Mouse (Mus musculus) neural tube, embryonic 12.5 days (tissue): Measurements from ENCODE around the gene Stard7. TPM values are rescaled to one million over a fixed set of nuclear protein-coding genes. Genes with fewer than 3 reads are reported as not detected.
A peak's percentile ranks its signal among the peaks of the same experiment; 100 is the strongest.
"Not testable (repeated sequence)": the region's sequence is repeated elsewhere in the genome, so short reads cannot be mapped to it uniquely, and the experiment has no call there.

Source experiments
- ATAC-seq: fragments of 200-750 bp; cut with Nextera tagmentation; 2 replicates; pipeline ENCODE4 v1.8.0; 2017; ENCODE audit warnings: low read depth, mild to moderate bottlenecking, moderate TSS enrichment, moderate library complexity; ENCODE audit not compliant: low FRiP score
- H3K27ac ChIP-seq: fragments of 300-500 bp; sonication (generic); 2 replicates; pipeline ENCODE4 v1.5.1; 2016
- H3K27me3 ChIP-seq: fragments of 300-500 bp; sonication (generic); replicated peaks from 2 replicates; pipeline ENCODE4 v1.6.1; 2016; ENCODE audit warnings: mild to moderate bottlenecking
- H3K36me3 ChIP-seq: fragments of 300-500 bp; sonication (generic); 2 replicates; pipeline ENCODE4 v1.6.1; 2016; ENCODE audit warnings: mild to moderate bottlenecking
- H3K4me1 ChIP-seq: fragments of 300-500 bp; sonication (generic); 2 replicates; pipeline ENCODE4 v1.6.1; 2016
- H3K4me2 ChIP-seq: fragments of 300-500 bp; sonication (generic); replicated peaks from 2 replicates; pipeline ENCODE4 v1.6.1; 2016; ENCODE audit warnings: mild to moderate bottlenecking
- H3K4me3 ChIP-seq: fragments of 300-500 bp; sonication (generic); 2 replicates; pipeline ENCODE4 v1.5.1; 2016
- H3K9ac ChIP-seq: fragments of 300-500 bp; sonication (generic); 2 replicates; pipeline ENCODE4 v1.6.1; 2016; ENCODE audit warnings: mild to moderate bottlenecking
- H3K9me3 ChIP-seq: fragments of 300-500 bp; sonication (generic); 2 replicates; pipeline ENCODE4 v1.6.1; 2016; ENCODE audit warnings: mild to moderate bottlenecking
- WGBS: fragments of 180-500 bp; shearing (Covaris S2); methylation state at CpG from one replicate; pipeline ENCODE4 v1.1.7; 2016; 5-methylcytosine and 5-hydroxymethylcytosine counted together
- polyA plus RNA-seq: library from polyadenylated mRNA; unstranded; fragments of >200 nt; fragmentation: Nextera tagmentation; extraction: Ambion mirVana; gene quantifications from 2 replicates; pipeline ENCODE4 v1.2.1, GENCODE M21; 2016

Stard7 gene
- polyA plus RNA-seq, 1 experiment from 2014 or later = 88.4 TPM

DNA sequence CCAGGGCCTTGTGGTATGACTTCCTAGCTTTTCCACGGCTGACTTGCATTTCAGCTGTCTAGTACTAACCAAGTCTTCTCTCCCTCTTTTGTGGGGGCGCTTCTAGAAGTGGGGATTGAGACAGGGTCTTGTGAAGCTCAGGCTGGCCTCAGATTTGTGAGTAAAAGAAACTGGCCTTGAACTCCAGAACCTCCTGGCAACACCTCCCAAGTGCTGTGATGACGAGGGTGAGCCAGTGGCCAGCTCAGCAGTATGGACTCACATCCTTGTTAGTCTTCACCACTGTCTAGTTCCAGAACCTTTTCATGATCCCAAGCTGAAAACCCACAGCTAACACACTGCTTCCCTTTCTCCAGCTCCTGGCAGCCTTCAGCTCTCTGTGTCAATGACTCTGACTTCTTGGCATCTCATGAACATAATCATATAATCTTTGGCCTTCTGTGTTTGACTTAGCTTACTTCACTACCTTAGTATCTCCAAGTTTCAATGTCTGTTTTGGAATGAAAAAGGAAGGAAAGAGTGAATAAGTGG is 15.3 kb upstream of the Stard7 start:
- ATAC-seq = no peak
- Histone ChIP-seq H3K36me3 (peaks cover 41% of the 10 kb centered on the region), H3K4me1 (no peaks in the 10 kb centered on the region; the same call in 1 of the 2 replicates), H3K9me3 (no peaks in the 10 kb centered on the region), H3K4me3 (no peak overlapping the region), H3K27me3 (no peaks in the 10 kb centered on the region), H3K9ac (no peak overlapping the region), H3K27ac (no peak overlapping the region), H3K4me2 (no peak overlapping the region)
- 84% methylated on average over 3 of the region's 3 CpGs for WGBS

DNA sequence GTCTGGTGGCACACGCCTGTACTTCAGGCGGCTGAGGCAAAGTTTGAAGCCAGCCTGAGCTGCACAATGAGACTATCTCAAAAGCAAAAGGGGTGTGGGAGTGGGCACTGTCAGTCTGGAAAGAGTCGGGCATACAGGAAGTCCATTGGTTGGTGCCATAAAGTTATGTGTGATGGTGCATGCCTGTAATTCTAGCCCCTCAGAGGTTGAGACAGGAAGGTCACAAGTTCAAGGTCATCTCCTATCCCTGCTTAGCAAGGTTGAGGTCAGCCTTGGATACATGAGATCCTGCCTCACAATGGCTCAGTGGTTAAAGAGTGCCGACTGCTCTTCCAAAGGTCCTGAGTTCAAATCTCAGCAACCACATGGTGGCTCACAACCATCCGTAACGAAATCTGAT is 14.7 kb upstream of the Stard7 start:
- Histone ChIP-seq H3K4me3 (no peak overlapping the region), H3K27me3 (no peaks in the 10 kb centered on the region), H3K27ac (no peak overlapping the region), H3K36me3 (peaks cover 44% of the 10 kb centered on the region), H3K4me2 (no peak overlapping the region), H3K9ac (no peak overlapping the region), H3K9me3 (no peaks in the 10 kb centered on the region), H3K4me1 (no peaks in the 10 kb centered on the region; the same call in 1 of the 2 replicates)
- ATAC-seq = no peak
- 88% methylated on average over 6 of the region's 6 CpGs for WGBS

DNA sequence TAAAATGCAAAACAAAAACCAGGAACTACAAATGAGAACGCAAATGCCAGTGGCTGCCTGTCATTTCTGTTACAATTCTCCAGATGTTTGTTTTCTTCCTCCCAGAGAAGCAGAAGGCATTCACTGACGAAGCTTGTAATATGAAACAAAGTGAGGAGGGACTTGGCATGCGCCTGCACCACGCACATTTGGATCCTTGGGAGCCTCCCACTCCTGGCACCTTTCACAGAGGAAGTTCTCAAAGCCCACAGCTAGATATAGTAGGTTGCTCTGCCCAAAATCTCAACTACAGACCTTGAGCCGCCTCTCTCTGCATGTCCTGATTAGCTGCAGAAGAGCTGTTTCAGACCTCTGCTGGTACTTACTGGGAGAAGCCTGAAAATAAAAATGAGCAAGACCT is 10.7 kb upstream of the Stard7 start:
- ATAC-seq = no peak
- WGBS = 96% methylated on average over 5 of the region's 5 CpGs
- Histone ChIP-seq H3K27me3 (no peaks in the 10 kb centered on the region), H3K4me1 (no peaks in the 10 kb centered on the region), H3K4me2 (no peak overlapping the region), H3K27ac (no peak overlapping the region), H3K9me3 (no peaks in the 10 kb centered on the region), H3K36me3 (peaks cover 44% of the 10 kb centered on the region), H3K4me3 (no peak overlapping the region), H3K9ac (no peak overlapping the region)

DNA sequence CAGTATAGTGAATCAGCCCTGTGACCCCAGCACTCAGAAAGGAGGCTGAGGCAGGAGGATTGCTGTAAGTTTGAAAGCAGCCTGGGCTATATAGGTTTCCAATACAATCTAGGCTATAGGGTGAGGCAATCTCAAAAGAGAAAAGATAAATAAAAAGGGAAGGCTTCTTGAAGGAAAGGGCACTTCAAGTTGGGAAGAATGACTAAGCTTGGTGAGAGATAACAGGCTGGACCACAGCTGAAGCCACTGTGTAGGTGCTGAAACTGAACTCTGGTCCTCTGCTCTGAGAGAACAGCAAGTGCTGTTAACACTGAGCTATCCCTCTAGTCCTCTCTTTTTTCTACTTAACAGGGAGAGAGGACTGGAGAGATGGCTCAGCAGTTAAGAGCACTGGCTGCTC is 7.5 kb upstream of the Stard7 start:
- H3K9ac ChIP-seq = no peak overlapping the region
- ATAC-seq = no peak
- H3K4me2 ChIP-seq = no peak overlapping the region
- peaks cover 27% of the 10 kb centered on the region for H3K36me3 ChIP-seq
- no peaks in the 10 kb centered on the region for H3K27me3 ChIP-seq
- H3K4me3 ChIP-seq = no peak overlapping the region
- H3K9me3 ChIP-seq = no peaks in the 10 kb centered on the region
- H3K27ac ChIP-seq = no peak overlapping the region
- no peaks in the 10 kb centered on the region for H3K4me1 ChIP-seq

DNA sequence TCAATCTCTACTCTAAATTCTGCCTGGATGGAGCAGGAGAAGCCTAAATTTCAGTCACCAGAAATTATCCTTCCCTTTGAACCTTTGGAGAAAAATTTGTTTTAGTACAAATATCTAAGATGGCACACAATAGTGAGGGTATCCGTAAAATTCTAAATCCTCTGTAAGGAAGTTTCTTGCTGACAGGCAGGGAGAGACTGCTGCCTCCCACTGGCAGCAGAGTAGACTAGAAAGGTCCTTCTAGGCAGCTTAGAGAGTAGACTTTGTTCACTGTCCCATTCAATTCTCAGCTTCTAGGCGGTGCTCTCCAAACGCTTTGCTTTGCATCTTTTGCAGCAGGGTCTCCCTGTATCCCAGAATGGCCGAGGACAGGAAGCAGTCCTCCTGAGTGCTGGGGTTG is 2.2 kb upstream of the Stard7 start:
- Histone ChIP-seq H3K9ac (no peak overlapping the region), H3K27ac (no peak overlapping the region), H3K4me3 (no peak overlapping the region), H3K4me2 (no peak overlapping the region), H3K36me3 (no peaks in the 10 kb centered on the region), H3K9me3 (no peaks in the 10 kb centered on the region), H3K27me3 (no peaks in the 10 kb centered on the region), H3K4me1 (peaks cover 9% of the 10 kb centered on the region; the same call in 1 of the 2 replicates)
- ATAC-seq = no peak
- 51% methylated on average over 4 of the region's 4 CpGs for WGBS

DNA sequence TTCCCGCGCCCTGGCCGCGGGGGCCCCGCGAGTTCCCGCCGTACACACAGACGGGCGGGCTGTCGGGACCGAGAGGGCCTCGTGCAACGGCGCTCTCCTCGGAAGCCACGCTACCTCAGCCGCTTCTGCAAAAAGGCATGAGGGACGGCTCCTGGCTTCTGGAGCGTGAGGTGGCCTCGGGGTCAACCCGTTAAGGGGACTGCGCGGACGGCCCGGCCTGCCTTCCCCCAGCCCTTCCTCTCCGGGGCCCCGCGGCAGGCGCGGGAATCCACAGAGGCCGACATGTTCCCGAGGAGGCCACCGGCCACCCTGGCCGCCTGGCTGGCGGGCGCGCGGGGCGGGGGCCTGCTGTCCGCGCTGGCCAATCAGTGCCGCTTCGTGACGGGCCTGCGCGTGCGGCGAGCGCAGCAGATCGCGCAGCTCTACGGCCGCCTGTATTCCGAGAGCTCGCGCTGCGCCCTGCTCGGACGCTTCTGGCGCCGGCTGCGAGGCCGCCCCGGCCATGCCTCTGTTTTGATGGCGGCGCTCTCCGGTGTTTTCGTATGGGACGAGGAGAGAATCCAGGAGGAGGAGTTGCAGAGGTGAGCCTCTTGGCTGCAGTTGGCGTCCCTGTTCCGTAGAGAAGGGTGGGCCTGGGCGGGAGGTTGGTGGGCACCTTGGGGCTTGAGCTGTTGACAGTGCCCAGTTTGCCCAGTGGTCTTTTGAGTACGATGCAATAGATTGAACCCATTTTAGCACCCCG is 453 bp downstream of the Stard7 start:
- Histone ChIP-seq H3K27ac (peak overlapping the region; percentile 82), H3K36me3 (no peaks in the 10 kb centered on the region), H3K4me3 (peak overlapping the region; percentile 94), H3K4me1 (peaks cover 16% of the 10 kb centered on the region), H3K9me3 (no peaks in the 10 kb centered on the region), H3K27me3 (no peaks in the 10 kb centered on the region), H3K9ac (peak overlapping the region; percentile 91), H3K4me2 (peak overlapping the region; percentile 70)
- ATAC-seq = peak; percentile 96
- WGBS = under 1% methylated on average over 75 of the region's 75 CpGs

DNA sequence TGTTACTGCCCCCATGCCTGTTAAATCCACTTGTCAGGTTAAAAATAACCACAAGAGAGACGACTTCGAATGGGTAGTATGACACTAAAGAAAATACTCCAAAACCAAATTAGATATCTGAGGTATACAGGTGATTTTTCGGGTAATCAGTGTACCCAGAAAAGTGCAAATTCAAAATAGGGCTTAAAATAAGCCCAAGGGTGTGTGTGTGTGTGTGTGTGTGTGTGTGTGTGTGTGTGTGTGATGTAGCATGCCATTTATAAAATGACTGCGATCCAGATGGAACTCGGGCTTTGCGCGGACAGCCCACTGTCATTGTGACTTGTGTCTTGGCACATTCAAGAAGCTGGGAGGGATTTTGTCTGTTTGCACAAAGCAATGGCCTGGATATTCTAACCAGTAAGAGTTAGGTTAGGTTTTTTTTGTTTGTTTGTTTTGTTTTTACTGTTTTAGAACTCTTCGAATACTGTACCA is 1.1 kb downstream of the Stard7 start:
- peak overlapping the region; percentile 70 for H3K4me2 ChIP-seq
- ATAC-seq = no peak
- H3K9ac ChIP-seq = peak overlapping the region; percentile 91
- H3K4me3 ChIP-seq = peak overlapping the region; percentile 94
- H3K9me3 ChIP-seq = no peaks in the 10 kb centered on the region
- H3K27me3 ChIP-seq = no peaks in the 10 kb centered on the region
- WGBS = 16% methylated on average over 8 of the region's 8 CpGs
- no peaks in the 10 kb centered on the region for H3K36me3 ChIP-seq
- H3K4me1 ChIP-seq = peaks cover 17% of the 10 kb centered on the region
- peak overlapping the region; percentile 82 for H3K27ac ChIP-seq

DNA sequence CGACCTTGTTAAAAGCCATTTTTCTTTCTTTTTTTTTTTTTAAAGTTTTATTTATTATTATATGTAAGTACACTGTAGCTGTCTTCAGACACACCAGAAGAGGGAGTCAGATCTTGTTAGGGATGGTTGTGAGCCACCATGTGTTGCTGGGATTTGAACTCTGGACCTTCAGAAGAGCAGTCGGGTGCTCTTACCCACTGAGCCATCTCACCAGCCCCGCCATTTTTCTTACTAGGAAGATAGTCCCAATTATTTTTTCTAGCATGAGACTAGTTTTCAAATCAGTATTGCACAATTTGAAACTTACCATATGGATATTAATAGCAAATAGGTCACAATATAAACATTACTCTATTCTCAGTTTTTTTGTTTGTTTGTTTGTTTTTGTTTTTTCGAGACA is 2.0 kb downstream of the Stard7 start:
- not testable (repeated sequence) for ATAC-seq, H3K9me3 ChIP-seq, H3K9ac ChIP-seq, H3K27me3 ChIP-seq, H3K27ac ChIP-seq, H3K4me3 ChIP-seq, H3K36me3 ChIP-seq
- 90% methylated on average over 4 of the region's 4 CpGs for WGBS
- H3K4me1 ChIP-seq = peaks cover 17% of the 10 kb centered on the region
- peak overlapping the region; percentile 70; the same call in 1 of the 2 replicates for H3K4me2 ChIP-seq

DNA sequence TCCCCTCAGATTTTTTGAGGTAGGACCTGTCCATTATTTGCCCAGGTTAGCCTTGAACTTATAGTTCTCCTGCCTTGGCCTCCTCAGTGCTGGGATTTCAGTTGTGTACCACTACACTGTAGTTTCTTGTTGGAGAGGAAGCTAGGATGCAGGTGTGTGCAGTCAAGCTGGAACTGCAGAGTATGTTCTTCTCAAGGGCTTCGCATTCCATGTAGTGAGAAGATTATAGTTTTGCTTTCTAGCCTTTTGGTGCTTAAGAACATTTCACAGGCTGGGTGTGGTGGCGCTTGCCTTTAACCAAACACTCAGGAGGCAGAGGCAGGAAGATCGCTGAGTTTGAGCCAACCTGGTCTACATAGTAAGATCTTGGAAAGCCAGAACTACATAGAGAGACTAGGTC is 2.8 kb downstream of the Stard7 start:
- Histone ChIP-seq H3K4me2 (no peak overlapping the region), H3K9ac (no peak overlapping the region), H3K9me3 (no peaks in the 10 kb centered on the region), H3K4me1 (peaks cover 17% of the 10 kb centered on the region), H3K36me3 (no peaks in the 10 kb centered on the region), H3K27me3 (no peaks in the 10 kb centered on the region), H3K27ac (no peak overlapping the region), H3K4me3 (no peak overlapping the region)
- WGBS = 99% methylated on average over 3 of the region's 3 CpGs
- ATAC-seq = no peak

DNA sequence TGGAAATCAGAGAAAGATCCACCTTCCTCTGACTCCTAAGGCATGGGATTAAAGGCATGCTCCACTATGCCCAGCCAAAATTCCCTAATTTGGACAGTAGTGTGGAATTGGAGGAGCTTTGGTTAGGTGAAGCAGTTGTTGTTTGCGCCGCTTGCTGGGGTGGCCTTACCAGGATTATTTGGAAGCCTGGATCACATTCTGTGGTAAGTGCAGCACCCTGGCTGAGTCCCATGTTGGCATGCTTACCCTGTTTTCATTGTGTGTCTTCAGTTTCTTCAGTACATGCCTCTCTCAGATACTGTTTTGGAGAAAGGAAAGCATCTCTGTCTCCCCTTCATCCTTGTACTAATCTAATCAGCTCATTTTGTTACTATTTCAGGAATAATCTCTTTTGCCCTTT is 4.6 kb downstream of the Stard7 start:
- Histone ChIP-seq H3K36me3 (no peaks in the 10 kb centered on the region), H3K27ac (no peak overlapping the region), H3K27me3 (no peaks in the 10 kb centered on the region), H3K9me3 (no peaks in the 10 kb centered on the region), H3K4me3 (no peak overlapping the region), H3K4me2 (no peak overlapping the region), H3K4me1 (peaks cover 17% of the 10 kb centered on the region), H3K9ac (no peak overlapping the region)
- 89% methylated on average over 2 of the region's 2 CpGs for WGBS
- ATAC-seq = no peak

DNA sequence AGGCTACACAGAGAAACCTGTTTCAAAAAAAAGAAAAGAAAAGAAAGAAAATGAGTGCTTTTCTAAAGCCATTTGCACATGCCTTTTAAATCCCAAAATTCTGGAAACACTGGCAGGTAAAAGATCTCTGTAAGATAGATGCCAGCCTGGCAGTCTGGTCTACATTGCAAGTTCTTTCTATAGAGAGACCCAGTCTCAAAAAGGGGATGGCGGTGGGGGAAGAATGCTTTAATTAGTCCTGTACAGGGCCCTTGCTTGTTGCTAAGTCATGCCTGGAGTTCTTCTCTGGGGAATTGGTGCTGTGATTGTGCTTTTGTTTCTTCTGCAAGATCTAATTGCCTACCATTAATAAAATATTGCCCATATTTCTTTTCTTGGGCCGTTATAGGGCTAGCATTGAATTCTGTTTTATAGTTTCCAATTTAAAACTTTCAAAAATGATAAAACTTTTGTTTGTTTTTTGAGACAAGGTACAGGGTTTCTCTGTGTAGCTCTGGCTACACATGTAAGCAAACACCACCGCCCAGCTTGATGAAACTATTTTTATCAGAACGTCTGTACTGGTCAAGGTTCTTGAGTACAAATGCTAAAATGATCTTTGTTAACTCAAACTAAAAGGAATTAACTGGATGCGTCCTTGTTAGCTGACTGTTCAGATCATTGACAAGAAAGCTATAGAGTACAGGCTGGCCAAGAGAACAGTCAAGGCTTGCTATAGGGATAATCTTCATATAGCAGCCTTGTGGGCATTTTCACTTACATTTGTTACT is 5.7 kb downstream of the Stard7 start:
- Histone ChIP-seq H3K9me3 (no peaks in the 10 kb centered on the region), H3K9ac (0 out of 2 replicates have a peak overlapping the region, but pooled peaks have one; percentile 3), H3K4me1 (peaks cover 17% of the 10 kb centered on the region), H3K4me2 (no peak overlapping the region), H3K36me3 (no peaks in the 10 kb centered on the region), H3K4me3 (no peak overlapping the region), H3K27me3 (no peaks in the 10 kb centered on the region), H3K27ac (no peak overlapping the region)
- 89% methylated on average over 5 of the region's 5 CpGs for WGBS
- no peak for ATAC-seq

DNA sequence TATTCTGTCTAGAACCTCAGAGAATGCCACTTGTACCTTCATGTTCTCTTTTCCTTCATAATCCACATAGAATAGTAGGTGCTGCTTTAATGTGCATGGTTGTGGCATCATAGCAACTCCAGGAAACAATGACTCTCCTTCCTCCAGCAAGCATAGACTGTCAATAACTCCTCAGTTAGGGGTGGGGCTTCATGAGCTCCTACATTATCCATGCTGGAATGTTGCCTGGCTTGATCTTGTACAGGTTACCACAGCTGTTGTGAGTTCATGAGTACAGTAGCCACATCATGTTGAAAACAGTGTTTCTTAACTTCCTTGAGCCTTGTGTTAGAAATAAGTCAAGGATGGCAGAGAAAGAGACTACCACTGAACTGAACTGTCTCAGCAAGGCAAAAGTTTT is 8.1 kb downstream of the Stard7 start:
- H3K36me3 ChIP-seq = no peaks in the 10 kb centered on the region
- H3K9ac ChIP-seq = no peak overlapping the region
- peaks cover 7% of the 10 kb centered on the region; the same call in 1 of the 2 replicates for H3K4me1 ChIP-seq
- no peaks in the 10 kb centered on the region for H3K27me3 ChIP-seq
- no peak overlapping the region for H3K27ac ChIP-seq
- no peak overlapping the region for H3K4me2 ChIP-seq
- no peak for ATAC-seq
- no peak overlapping the region for H3K4me3 ChIP-seq
- no peaks in the 10 kb centered on the region for H3K9me3 ChIP-seq
